Mouse (Mus musculus) T-helper 1 cell (primary cell): ENCODE measurements at regions not wholly inside any gene's neighbourhood (a gene's known extent, or its start where the extent isn't known, plus 50 kb on each side); places are given as distances from the start of the nearest gene placed in this dataset.

Experiments used
- in situ Hi-C: fragments of 300-600 bp; cut with MboI, MseI; formaldehyde crosslinking; loops from one replicate; pipeline ENCODE4 v1.15.1; 2025; ENCODE audit warnings: high pct_unique_total_duplicates

- in situ Hi-C loops: no loop called here
These were observed 472.8 kb upstream of the Intu start for GRCm38 (mm10) chr3:40058281-40058680.

- in situ Hi-C loops: no loop called here
These were observed 472.2 kb upstream of the Intu start for GRCm38 (mm10) chr3:40058719-40059420.

GRCm38 (mm10) chr3:40070137-40070667 lies 460.9 kb upstream of the Intu start:
- in situ Hi-C loops: no loop called here

GRCm38 (mm10) chr3:40076824-40077223 lies 454.3 kb upstream of the Intu start:
- in situ Hi-C loops: no loop called here

GRCm38 (mm10) chr3:40085116-40085515 lies 446.0 kb upstream of the Intu start:
- in situ Hi-C loops: no loop called here

GRCm38 (mm10) chr3:40091773-40092343 lies 439.2 kb upstream of the Intu start:
- in situ Hi-C loops: no loop called here

- in situ Hi-C loops: no loop called here
These were observed 438.2 kb upstream of the Intu start for GRCm38 (mm10) chr3:40092765-40093368.

- in situ Hi-C loops: no loop called here
These were observed 437.0 kb upstream of the Intu start for GRCm38 (mm10) chr3:40094040-40094439.

GRCm38 (mm10) chr3:40094701-40095100 lies 436.4 kb upstream of the Intu start:
- in situ Hi-C loops: no loop called here

- in situ Hi-C loops: no loop called here
These were observed 428.4 kb upstream of the Intu start for GRCm38 (mm10) chr3:40102698-40103097.

- in situ Hi-C loops: no loop called here
These were observed 416.3 kb upstream of the Intu start for GRCm38 (mm10) chr3:40114811-40115210.

- in situ Hi-C loops: no loop called here
These were observed 412.5 kb upstream of the Intu start for GRCm38 (mm10) chr3:40118551-40118950.

GRCm38 (mm10) chr3:40119462-40119861 lies 411.6 kb upstream of the Intu start:
- in situ Hi-C loops: no loop called here

- in situ Hi-C loops: no loop called here
These were observed 410.7 kb upstream of the Intu start for GRCm38 (mm10) chr3:40120298-40120875.

- in situ Hi-C loops: no loop called here
These were observed 407.4 kb upstream of the Intu start for GRCm38 (mm10) chr3:40123558-40124236.

GRCm38 (mm10) chr3:40126903-40127302 lies 404.2 kb upstream of the Intu start:
- in situ Hi-C loops: no loop called here

GRCm38 (mm10) chr3:40130858-40131584 lies 400.1 kb upstream of the Intu start:
- in situ Hi-C loops: loop anchor here (10.0 kb wide), 1 partner anchor 1686 kb away; no protein-coding TSS in a partner anchor

- in situ Hi-C loops: loop anchor here (10.0 kb wide), 1 partner anchor 1694 kb away; no protein-coding TSS in a partner anchor
These were observed 392.4 kb upstream of the Intu start for GRCm38 (mm10) chr3:40138671-40139070.

- in situ Hi-C loops: no loop called here
These were observed 388.9 kb upstream of the Intu start for GRCm38 (mm10) chr3:40142229-40142628.

- in situ Hi-C loops: no loop called here
These were observed 372.5 kb upstream of the Intu start for GRCm38 (mm10) chr3:40158631-40159030.

- in situ Hi-C loops: no loop called here
These were observed 371.4 kb upstream of the Intu start for GRCm38 (mm10) chr3:40159591-40160145.
